Mouse (Mus musculus): ENCODE data around the gene Cstf2t. TPM values are rescaled to one million over a fixed set of nuclear protein-coding genes. Genes with fewer than 3 reads are reported as not detected.

Gene Cstf2t
- total RNA-seq (2023): 10 to 100 TPM; 17.8 to 19.2 TPM

DNA sequence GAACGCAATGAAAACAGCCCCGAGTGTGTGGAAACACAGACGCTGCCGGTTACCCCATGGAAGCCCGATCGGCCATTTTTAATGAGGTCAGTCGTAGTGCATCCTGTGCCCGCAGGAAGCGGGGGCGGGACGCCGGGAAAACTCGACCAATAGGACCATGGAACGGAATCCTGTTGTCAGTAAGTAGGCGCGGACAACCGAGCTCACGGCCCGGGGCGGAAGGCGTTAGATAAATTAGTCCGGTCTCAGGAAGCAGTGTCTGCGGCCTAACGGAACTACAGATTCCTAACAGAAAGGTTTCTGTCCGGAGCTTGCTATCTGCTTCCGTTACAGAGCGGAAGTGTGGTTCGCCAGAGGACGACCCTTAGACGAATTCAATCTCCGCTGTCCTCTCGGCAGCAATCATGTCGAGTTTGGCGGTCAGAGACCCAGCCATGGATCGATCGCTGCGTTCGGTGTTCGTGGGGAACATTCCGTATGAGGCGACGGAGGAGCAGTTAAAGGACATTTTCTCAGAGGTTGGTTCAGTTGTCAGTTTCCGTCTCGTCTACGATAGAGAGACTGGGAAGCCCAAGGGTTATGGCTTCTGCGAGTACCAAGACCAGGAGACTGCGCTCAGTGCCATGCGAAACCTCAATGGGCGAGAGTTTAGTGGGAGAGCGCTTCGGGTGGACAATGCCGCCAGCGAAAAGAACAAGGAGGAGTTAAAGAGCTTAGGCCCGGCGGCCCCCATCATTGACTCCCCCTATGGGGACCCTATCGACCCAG, at the start of gene Cstf2t:
TSS of gene Cstf2t (plus strand) at position 176 of the 768 bp plus-strand sequence.

Measured in neutrophil, adult 83 days (primary cell).